Mouse (Mus musculus) thymus, adult 18-20 months (tissue): ENCODE data around the gene Chrna5.

ENCODE experiments used
- DNase-seq, 2 experiments: peaks; one replicate each; pipeline ENCODE4 v3.0.0; 2022; ENCODE audit warnings: mixed read lengths in 2 of 2

Chrna5 gene

DNA sequence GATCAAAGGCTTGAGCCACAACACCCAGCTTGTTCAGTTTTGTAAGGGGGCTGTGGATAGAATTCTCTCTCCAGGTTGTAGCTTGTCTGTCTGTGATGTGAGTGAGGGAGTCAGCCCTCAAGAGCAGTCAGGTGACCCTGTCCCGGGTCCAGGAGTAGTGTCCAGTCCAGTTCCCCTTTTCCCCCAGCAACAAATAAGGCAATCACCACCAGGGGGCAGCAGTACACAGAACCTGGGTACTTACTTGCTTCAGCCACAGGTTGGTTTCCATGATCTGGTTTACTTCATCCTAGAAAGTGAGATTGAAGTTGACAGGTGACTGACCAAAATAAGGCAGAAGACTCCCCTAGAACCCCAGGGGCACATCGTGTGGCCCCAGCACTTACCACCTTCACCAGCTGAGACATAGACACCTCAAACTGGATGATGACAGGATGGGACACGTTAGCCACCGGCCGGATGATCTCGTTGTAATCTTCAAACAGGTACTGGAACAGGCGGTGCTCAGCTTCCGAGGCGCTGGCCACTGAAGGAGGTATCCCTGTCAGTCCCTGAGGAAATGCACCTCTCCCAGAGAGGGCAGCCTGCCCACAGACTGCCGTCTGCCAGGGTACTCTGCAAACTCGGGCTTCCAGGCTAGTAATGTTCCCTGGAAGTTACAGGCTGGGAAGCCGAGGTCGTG lies 43.4 kb downstream of the Chrna5 start:
- peak; percentile 24 to 34 for DNase-seq

GRCm38 (mm10) chr9:55025534-55026274 lies 45.0 kb downstream of the Chrna5 start:
- no peak for DNase-seq

- no peak for DNase-seq
Measured at GRCm38 (mm10) chr9:55026275-55026663, 45.6 kb downstream of the Chrna5 start, which contains the start of gene Chrna3. Gene Chrna3, minus strand, starts transcription at chr9:55026562.

DNA sequence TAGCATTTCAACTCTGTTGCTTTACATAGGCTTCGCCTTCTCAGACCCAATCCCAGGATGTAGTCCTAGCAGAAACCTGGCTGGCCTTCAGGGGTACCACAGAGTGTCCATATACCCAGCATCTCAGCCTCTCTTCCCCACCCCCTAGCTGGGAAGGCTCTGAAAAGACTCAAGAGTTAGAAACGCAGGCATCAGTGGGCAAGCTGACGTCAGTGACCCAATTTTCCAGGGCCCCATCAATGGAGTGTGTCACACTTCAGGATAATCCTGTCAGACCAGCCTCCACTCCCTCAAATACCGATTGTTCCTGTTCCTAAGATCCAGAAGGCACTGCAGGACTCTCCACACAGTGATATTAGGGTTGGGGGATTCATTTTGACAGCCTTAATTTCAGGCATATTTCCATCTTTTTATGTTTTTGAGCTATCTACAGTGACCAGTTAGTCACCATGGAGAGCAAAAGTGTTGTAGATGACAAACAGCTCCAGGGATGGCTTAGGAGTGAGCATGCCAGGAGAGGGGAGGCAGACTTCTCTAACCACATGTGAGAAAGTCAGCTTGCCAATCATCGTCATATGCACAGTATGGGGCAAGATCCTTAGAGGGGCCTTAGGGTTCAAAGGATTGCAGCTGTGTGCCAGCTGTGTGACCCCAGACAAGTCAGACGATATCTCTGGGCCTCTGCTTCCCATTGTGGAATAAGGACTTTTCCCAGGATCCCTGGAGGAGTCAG lies 50.9 kb downstream of the Chrna5 start:
- no peak for DNase-seq

DNA sequence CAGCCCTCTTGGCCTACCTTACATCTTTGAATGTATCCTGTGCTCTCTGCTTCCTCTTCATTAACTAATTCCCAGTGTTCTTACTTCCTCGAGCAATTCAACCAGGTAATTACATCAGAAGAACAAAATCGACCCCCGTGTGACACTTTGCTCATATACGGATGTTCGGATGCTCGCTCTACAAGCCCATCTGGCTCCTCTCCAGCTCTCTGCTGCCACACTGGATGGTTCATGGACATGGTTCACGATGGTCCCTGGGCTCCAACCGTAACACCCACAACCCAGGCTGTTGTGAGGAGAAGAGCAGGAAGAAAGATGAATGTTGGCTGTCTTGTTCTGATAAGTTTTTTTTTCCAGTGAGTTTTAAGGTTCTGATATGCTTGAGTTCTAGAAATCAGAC lies 58.3 kb downstream of the Chrna5 start:
- no peak for DNase-seq

DNA sequence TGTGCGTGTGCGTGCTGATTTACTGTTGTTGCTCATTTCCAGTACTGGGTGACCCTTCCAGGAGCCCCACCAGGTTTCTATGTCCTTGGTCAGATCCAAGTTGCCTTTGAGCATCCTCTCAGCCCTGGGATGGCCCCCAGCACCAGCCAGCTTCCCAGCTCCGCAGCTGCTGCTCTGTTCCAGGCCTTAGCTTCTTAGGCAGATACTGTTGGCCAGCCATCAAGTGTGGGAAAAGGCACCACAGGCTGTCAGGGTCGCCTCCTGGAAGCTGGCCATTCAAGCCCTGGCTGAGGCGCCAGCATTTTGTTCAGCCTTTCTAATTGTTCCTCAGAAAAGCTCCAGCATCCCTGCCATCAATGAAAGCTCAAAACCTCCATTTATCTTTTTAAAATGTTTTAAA lies 59.3 kb downstream of the Chrna5 start:
- DNase-seq = no peak

DNA sequence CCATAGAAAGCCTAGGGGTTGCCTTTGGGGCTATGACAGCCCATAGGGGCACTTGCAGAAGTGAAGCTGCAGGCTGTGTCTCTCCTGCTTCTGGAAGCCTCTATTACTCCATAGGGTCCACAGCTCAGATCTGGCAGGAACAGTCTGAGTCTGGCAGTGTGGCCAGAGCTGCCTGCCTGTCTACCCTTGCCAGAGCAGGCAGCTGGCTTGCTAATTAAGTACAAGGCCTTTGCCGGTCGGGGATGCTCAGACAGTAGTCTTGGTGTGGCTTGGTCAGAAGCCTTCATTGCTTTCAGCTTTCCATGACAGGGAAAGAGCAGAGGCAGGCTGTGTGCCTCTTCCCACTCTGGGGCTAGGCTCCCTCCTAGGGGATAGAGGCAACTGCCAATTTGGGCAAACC lies 60.7 kb downstream of the Chrna5 start:
- no peak for DNase-seq

- DNase-seq = no peak
Measured at GRCm38 (mm10) chr9:55043688-55044087, 63.0 kb downstream of the Chrna5 start.

- DNase-seq = no peak
Measured at GRCm38 (mm10) chr9:55045001-55045400, 64.3 kb downstream of the Chrna5 start.

- no peak for DNase-seq
Measured at GRCm38 (mm10) chr9:55046764-55047163, 66.1 kb downstream of the Chrna5 start.

GRCm38 (mm10) chr9:55048211-55048880 lies 67.7 kb downstream of the Chrna5 start, which contains the start of gene Chrnb4:
Gene Chrnb4, minus strand, starts transcription at chr9:55048779.
- peak in 1 of 2 experiments; percentile 5 for DNase-seq

DNA sequence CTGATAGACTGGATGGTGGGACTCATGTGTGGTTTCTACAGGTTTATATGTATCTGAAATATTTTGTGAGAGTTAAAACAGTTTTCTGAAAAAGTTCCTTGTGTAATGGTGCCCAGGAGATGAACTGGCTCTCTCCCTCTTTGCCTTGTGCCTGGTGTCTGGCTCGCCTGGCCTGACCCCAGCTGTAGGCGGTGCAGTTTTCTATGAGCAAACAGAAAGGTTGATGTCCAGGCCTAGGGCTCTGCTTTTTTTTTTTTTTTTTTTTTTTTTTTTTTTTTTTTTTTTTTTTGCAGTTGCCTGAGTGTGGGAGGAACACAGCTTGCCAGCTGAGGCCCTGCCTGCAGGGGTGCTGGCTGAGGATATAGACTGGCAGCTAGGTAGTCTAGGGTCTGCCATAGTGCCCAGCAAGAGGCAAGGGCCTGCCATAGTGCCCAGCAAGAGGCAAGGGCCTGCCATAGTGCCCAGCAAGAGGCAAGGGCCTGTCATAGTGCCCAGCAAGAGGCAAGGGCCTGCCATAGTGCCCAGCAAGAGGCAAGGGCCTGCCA lies 74.8 kb downstream of the Chrna5 start:
- DNase-seq = no peak
